Mouse (Mus musculus): ENCODE measurements around the gene Med16. TPM values are rescaled to one million over a fixed set of nuclear protein-coding genes. Genes with fewer than 3 reads are reported as not detected.

Gene Med16
- polyA plus RNA-seq, 1 experiment from 2014 or later: 37.2 TPM

DNA sequence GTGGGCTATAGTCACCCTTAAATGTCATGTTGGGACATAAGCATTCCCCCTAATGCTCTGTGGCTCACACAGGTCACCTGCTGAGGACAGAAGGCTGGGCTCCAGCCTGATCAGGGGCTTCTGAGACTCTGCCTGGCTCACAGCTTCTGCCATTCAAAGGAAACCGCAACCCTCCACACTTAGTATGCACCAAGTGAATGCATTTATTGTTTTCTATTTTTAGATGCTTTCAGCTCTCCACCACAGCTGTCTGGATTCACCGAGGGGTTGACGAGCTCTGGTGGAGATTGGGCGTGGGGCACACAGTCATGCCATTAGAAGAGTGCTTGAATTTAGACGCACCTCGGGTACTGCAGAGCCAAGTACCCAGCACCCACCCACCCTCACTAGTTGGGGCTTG is 35.4 kb downstream of the Med16 start:
- no peaks in the 10 kb centered on the region for H3K9me3 ChIP-seq (ENCODE audit: control insufficient read depth, low read length)
- H3K9ac ChIP-seq (ENCODE audit: low read depth, low read length): 0 out of 2 replicates have a peak overlapping the region, but pooled peaks have one; percentile 76
- peak overlapping the region; percentile 69 for H3K4me3 ChIP-seq (ENCODE audit: low read length)
- no peaks in the 10 kb centered on the region; the same call in 1 of the 2 replicates for H3K27me3 ChIP-seq (replicated peaks; ENCODE audit: control insufficient read depth, insufficient read depth, low read length)
- 20% methylated on average over 6 of the region's 6 CpGs for WGBS
- ATAC-seq: no peak
- no peaks in the 10 kb centered on the region for H3K36me3 ChIP-seq (ENCODE audit: control insufficient read depth, insufficient read depth, low read length)
- H3K27ac ChIP-seq (ENCODE audit: low read length): no peak overlapping the region
- H3K4me1 ChIP-seq (ENCODE audit: control insufficient read depth, insufficient read depth, low read length): peaks cover 20% of the 10 kb centered on the region
- peak overlapping the region; percentile 85 for H3K4me2 ChIP-seq (ENCODE audit: low read depth, low read length)

DNA sequence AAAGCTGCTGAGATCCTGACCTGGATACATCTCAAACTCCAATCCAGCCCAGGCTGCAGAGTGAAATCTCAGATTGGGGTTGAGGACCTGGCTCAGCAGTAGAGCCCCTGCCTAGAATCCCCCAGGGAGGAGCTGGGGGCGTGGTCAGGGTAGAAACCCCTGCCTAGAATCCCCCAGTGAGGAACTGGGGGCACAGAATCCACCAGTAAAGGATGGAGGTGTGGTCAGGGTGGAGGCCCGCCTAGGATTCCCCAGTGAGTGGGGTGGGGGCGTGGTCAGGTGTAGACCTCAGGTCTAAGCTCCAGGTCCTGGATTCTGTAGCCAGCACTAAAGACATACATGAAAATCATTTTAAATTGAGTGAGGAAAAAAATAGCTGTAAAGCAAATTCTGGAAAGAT is 35.9 kb downstream of the Med16 start:
- WGBS: 47% methylated on average over 3 of the region's 3 CpGs
- Histone ChIP-seq H3K4me1 (ENCODE audit: control insufficient read depth, insufficient read depth, low read length) (peaks cover 20% of the 10 kb centered on the region), H3K4me2 (ENCODE audit: low read depth, low read length) (peak overlapping the region; percentile 19; the same call in 1 of the 2 replicates), H3K9ac (ENCODE audit: low read depth, low read length) (no peak overlapping the region), H3K36me3 (ENCODE audit: control insufficient read depth, insufficient read depth, low read length) (no peaks in the 10 kb centered on the region), H3K4me3 (ENCODE audit: low read length) (no peak overlapping the region; the same call in 1 of the 2 replicates), H3K9me3 (ENCODE audit: control insufficient read depth, low read length) (no peaks in the 10 kb centered on the region), H3K27ac (ENCODE audit: low read length) (no peak overlapping the region), H3K27me3 (replicated peaks; ENCODE audit: control insufficient read depth, insufficient read depth, low read length) (no peaks in the 10 kb centered on the region; the same call in 1 of the 2 replicates)
- no peak for ATAC-seq

DNA sequence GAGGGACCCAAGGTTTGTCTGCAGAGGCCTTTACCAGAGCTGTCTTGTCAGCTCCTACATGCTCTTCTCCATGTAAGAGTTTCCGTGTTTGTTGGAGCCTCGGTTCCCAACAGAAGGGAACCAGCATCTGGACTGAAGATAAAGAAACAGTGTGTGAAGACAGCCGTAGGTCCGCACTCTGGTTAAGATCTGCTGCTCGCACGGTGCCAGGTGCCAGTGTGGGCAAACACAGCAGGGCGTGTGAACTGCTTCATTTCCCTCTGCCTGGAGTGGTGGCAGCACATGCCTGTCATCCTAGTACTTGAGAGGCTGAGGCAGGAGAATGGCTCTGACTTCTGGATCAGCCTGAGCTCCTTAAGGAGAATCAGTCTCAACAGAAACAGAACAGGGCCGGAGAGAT is 36.9 kb downstream of the Med16 start:
- Histone ChIP-seq H3K9me3 (ENCODE audit: control insufficient read depth, low read length) (no peaks in the 10 kb centered on the region), H3K9ac (ENCODE audit: low read depth, low read length) (no peak overlapping the region), H3K4me3 (ENCODE audit: low read length) (no peak overlapping the region), H3K4me1 (ENCODE audit: control insufficient read depth, insufficient read depth, low read length) (peaks cover 16% of the 10 kb centered on the region), H3K27me3 (replicated peaks; ENCODE audit: control insufficient read depth, insufficient read depth, low read length) (no peaks in the 10 kb centered on the region; the same call in 1 of the 2 replicates), H3K36me3 (ENCODE audit: control insufficient read depth, insufficient read depth, low read length) (no peaks in the 10 kb centered on the region), H3K27ac (ENCODE audit: low read length) (no peak overlapping the region), H3K4me2 (ENCODE audit: low read depth, low read length) (no peak overlapping the region)
- ATAC-seq: no peak
- 87% methylated on average over 8 of the region's 8 CpGs for WGBS

DNA sequence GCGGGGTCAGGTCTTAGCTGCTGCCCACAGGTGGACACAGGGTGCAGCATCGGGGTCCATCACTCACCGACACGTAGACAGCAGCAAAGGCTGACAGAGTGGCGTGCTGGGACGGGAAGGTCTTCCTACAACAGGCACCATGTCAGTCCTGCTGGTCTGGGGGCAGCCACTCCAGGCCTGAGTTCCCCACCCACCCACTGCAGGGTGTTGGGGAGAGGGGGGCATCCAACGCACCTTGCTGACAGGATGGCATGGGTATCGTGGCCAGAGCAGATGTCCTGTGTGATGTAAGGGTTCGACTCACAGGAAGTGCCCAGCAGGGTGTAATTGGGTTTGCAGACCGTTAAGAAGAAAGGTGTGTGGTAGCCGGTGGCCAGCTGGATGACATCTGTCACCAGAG is 42.1 kb downstream of the Med16 start:
- H3K4me3 ChIP-seq (ENCODE audit: low read length): no peak overlapping the region
- no peak overlapping the region for H3K9ac ChIP-seq (ENCODE audit: low read depth, low read length)
- H3K27me3 ChIP-seq (replicated peaks; ENCODE audit: control insufficient read depth, insufficient read depth, low read length): no peaks in the 10 kb centered on the region
- no peak overlapping the region for H3K4me2 ChIP-seq (ENCODE audit: low read depth, low read length)
- H3K36me3 ChIP-seq (ENCODE audit: control insufficient read depth, insufficient read depth, low read length): peaks cover 15% of the 10 kb centered on the region
- 81% methylated on average over 11 of the region's 11 CpGs for WGBS
- H3K4me1 ChIP-seq (ENCODE audit: control insufficient read depth, insufficient read depth, low read length): no peaks in the 10 kb centered on the region
- no peaks in the 10 kb centered on the region for H3K9me3 ChIP-seq (ENCODE audit: control insufficient read depth, low read length)
- no peak overlapping the region for H3K27ac ChIP-seq (ENCODE audit: low read length)
- no peak for ATAC-seq

GRCm38 (mm10) chr10:79865801-79866295 is 42.9 kb downstream of the Med16 start:
- no peak overlapping the region for H3K9ac ChIP-seq (ENCODE audit: low read depth, low read length)
- ATAC-seq: peak; percentile 14; the same call in 1 of the 2 replicates
- H3K4me2 ChIP-seq (ENCODE audit: low read depth, low read length): no peak overlapping the region
- no peaks in the 10 kb centered on the region for H3K27me3 ChIP-seq (replicated peaks; ENCODE audit: control insufficient read depth, insufficient read depth, low read length)
- H3K9me3 ChIP-seq (ENCODE audit: control insufficient read depth, low read length): no peaks in the 10 kb centered on the region
- H3K4me3 ChIP-seq (ENCODE audit: low read length): no peak overlapping the region
- no peak overlapping the region for H3K27ac ChIP-seq (ENCODE audit: low read length)
- peaks cover 22% of the 10 kb centered on the region for H3K36me3 ChIP-seq (ENCODE audit: control insufficient read depth, insufficient read depth, low read length)
- peaks cover 3% of the 10 kb centered on the region for H3K4me1 ChIP-seq (ENCODE audit: control insufficient read depth, insufficient read depth, low read length)
- 64% methylated on average over 19 of the region's 19 CpGs for WGBS

- Histone ChIP-seq H3K9ac (ENCODE audit: low read depth, low read length) (no peak overlapping the region), H3K4me2 (ENCODE audit: low read depth, low read length) (no peak overlapping the region), H3K4me1 (ENCODE audit: control insufficient read depth, insufficient read depth, low read length) (peaks cover 9% of the 10 kb centered on the region), H3K4me3 (ENCODE audit: low read length) (no peak overlapping the region), H3K27me3 (replicated peaks; ENCODE audit: control insufficient read depth, insufficient read depth, low read length) (no peaks in the 10 kb centered on the region), H3K27ac (ENCODE audit: low read length) (no peak overlapping the region), H3K36me3 (ENCODE audit: control insufficient read depth, insufficient read depth, low read length) (peaks cover 28% of the 10 kb centered on the region), H3K9me3 (ENCODE audit: control insufficient read depth, low read length) (no peaks in the 10 kb centered on the region)
- peak; percentile 14; the same call in 1 of the 2 replicates for ATAC-seq
- 60% methylated on average over 12 of the region's 12 CpGs for WGBS
Measured at GRCm38 (mm10) chr10:79865189-79865601, 43.5 kb downstream of the Med16 start.

DNA sequence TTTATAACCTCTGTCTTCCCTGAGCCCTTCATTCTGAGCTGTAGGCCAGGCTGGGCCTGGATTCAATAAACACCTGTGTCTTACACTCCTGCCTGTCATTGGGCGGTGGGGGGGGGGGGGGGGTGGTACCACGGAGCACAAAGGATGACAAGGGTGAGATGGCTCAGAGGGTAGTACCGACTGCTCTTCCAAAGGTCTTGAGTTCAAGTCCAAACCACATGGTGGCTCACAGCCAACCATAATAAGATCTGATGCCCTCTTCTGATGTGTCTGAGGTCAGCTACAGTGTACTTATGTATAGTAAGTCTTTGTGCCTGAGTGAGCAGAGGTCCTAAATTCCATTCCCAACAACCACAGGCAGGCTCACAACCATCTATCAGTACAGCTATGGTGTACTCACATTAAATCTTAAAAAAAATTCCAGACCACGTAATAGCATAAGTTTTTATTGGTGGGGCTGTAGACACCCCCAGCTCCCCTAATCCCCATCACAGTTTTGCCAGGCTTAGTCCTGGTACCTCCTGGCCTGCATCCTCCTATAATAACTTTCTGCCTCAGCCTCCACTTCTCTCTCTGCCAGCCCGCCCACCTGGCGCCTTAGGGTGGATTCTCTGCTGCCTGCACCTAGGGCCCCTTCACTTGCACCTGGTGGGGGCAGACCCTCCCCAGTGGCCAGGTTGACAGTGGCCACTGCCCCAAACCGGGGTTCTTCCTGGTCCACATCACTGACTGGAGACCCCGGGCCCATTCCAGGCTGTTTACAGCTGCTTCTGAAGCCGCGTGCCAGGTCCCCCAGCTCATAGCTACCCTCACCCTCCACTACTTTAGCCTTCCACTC is 44.2 kb downstream of the Med16 start:
- Histone ChIP-seq H3K4me1 (ENCODE audit: control insufficient read depth, insufficient read depth, low read length) (peaks cover 15% of the 10 kb centered on the region), H3K27ac (ENCODE audit: low read length) (no peak overlapping the region), H3K27me3 (replicated peaks; ENCODE audit: control insufficient read depth, insufficient read depth, low read length) (no peaks in the 10 kb centered on the region), H3K9me3 (ENCODE audit: control insufficient read depth, low read length) (no peaks in the 10 kb centered on the region), H3K9ac (ENCODE audit: low read depth, low read length) (no peak overlapping the region), H3K36me3 (ENCODE audit: control insufficient read depth, insufficient read depth, low read length) (peaks cover 35% of the 10 kb centered on the region), H3K4me3 (ENCODE audit: low read length) (no peak overlapping the region), H3K4me2 (ENCODE audit: low read depth, low read length) (no peak overlapping the region)
- peak; percentile 27 for ATAC-seq
- WGBS: 57% methylated on average over 9 of the region's 10 CpGs

GRCm38 (mm10) chr10:79862925-79863324 is 45.8 kb downstream of the Med16 start:
- Histone ChIP-seq H3K36me3 (ENCODE audit: control insufficient read depth, insufficient read depth, low read length) (peaks cover 41% of the 10 kb centered on the region), H3K27me3 (replicated peaks; ENCODE audit: control insufficient read depth, insufficient read depth, low read length) (no peaks in the 10 kb centered on the region), H3K4me3 (ENCODE audit: low read length) (no peak overlapping the region), H3K9ac (ENCODE audit: low read depth, low read length) (no peak overlapping the region), H3K4me2 (ENCODE audit: low read depth, low read length) (no peak overlapping the region), H3K4me1 (ENCODE audit: control insufficient read depth, insufficient read depth, low read length) (peaks cover 31% of the 10 kb centered on the region), H3K27ac (ENCODE audit: low read length) (no peak overlapping the region), H3K9me3 (ENCODE audit: control insufficient read depth, low read length) (no peaks in the 10 kb centered on the region)
- 65% methylated on average over 10 of the region's 10 CpGs for WGBS
- no peak for ATAC-seq

DNA sequence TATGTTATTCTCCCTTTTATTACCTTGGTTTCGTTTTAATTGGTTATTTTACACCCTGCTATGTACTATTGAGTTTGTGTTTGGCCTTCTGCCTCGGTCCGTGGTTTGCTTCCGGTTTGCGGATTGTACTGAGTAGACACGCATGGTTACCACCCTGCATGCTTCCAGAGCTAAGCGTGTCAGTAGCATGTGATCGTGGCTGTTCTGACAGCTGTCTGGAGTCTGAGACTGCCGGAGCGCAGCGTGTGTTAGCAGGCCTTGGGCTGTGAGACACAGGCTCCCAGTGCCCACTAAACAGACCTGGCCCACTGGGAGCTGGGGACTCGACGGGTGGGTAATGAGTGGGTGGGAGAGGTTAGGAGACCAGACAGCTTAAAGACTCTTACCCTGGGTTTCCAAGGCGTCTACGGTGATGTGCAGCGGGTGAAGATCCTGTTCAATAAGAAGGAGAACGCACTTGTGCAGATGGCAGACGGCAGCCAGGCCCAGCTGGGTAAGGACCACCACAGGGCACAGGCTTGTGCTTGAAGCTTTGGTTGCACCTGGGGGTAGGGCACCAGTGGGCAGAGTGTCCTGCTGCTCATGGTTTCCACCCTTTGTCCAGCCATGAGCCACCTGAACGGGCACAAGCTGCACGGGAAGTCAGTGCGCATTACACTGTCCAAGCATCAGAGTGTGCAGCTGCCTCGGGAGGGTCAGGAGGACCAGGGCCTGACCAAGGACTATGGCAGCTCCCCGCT is 46.5 kb downstream of the Med16 start:
- Histone ChIP-seq H3K4me3 (ENCODE audit: low read length) (no peak overlapping the region), H3K4me2 (ENCODE audit: low read depth, low read length) (no peak overlapping the region), H3K36me3 (ENCODE audit: control insufficient read depth, insufficient read depth, low read length) (peaks cover 43% of the 10 kb centered on the region), H3K4me1 (ENCODE audit: control insufficient read depth, insufficient read depth, low read length) (peaks cover 38% of the 10 kb centered on the region), H3K9me3 (ENCODE audit: control insufficient read depth, low read length) (no peaks in the 10 kb centered on the region), H3K9ac (ENCODE audit: low read depth, low read length) (no peak overlapping the region), H3K27ac (ENCODE audit: low read length) (no peak overlapping the region), H3K27me3 (replicated peaks; ENCODE audit: control insufficient read depth, insufficient read depth, low read length) (no peaks in the 10 kb centered on the region)
- no peak for ATAC-seq
- 85% methylated on average over 23 of the region's 23 CpGs for WGBS
